In genomic region chr9:124103199-124103598, GRCm38 (mm10) we compare ENCODE assay signal across 1 mouse cellular context.
TF ChIP-seq lines count a peak whose summit lies in the region.

No protein-coding gene starts in this region.

TF ChIP-seq in MEL, 35 proteins besides CTCF, POLR2A, EP300 and RAD21 (continued from another document):
- TF ChIP-seq NELFE (IDR thresholded peaks at IDR 0.05; ENCODE audit: low read depth, low read length) (no peak), ELF1 (IDR thresholded peaks at IDR 0.05; ENCODE audit: low read depth, low read length) (no peak), SMC3 (IDR thresholded peaks at IDR 0.05; ENCODE audit: low read depth, low read length) (no peak), CHD2 (IDR thresholded peaks at IDR 0.05; ENCODE audit: low read length) (no peak)
